Mouse (Mus musculus): Measurements from ENCODE around the gene AU021092. TPM values are rescaled to one million over a fixed set of nuclear protein-coding genes. Genes with fewer than 3 reads are reported as not detected.

The AU021092 gene
- polyA plus RNA-seq, 1 experiment = 21.7 TPM

GRCm38 (mm10) chr16:5254346-5255025, 32.4 kb upstream of the AU021092 start:
- TF ChIP-seq POLR2A (IDR thresholded peaks at IDR 0.05; ENCODE audit: control insufficient read depth, low read depth, low read length) (peak; percentile 66), CTCF (IDR thresholded peaks at IDR 0.05; ENCODE audit: control insufficient read depth, insufficient read depth, insufficient replicate concordance, low read depth, low read length) (peak; percentile 99)
- H3K4me1 ChIP-seq (ENCODE audit: control insufficient read depth, insufficient read depth, low read length) = peaks cover 11% of the 10 kb centered on the region
- peak overlapping the region; percentile 96 for H3K4me3 ChIP-seq (ENCODE audit: control insufficient read depth, low read depth, low read length)
- H3K27me3 ChIP-seq (ENCODE audit: control insufficient read depth, insufficient read depth, low read length) = no peaks in the 10 kb centered on the region
- H3K27ac ChIP-seq (ENCODE audit: control insufficient read depth, insufficient read depth, low read depth, low read length) = peak overlapping the region; percentile 62; the same call in 1 of the 2 replicates
- H3K36me3 ChIP-seq (ENCODE audit: control insufficient read depth, insufficient read depth, low read length) = peaks cover 5% of the 10 kb centered on the region

GRCm38 (mm10) chr16:5252260-5252659, 30.2 kb upstream of the AU021092 start:
- H3K36me3 ChIP-seq (ENCODE audit: control insufficient read depth, insufficient read depth, low read length) = peaks cover 12% of the 10 kb centered on the region
- TF ChIP-seq CTCF (IDR thresholded peaks at IDR 0.05; ENCODE audit: control insufficient read depth, insufficient read depth, insufficient replicate concordance, low read depth, low read length) (no peak), POLR2A (IDR thresholded peaks at IDR 0.05; ENCODE audit: control insufficient read depth, low read depth, low read length) (no peak)

GRCm38 (mm10) chr16:5250891-5251290, 28.8 kb upstream of the AU021092 start:
- H3K27me3 ChIP-seq (ENCODE audit: control insufficient read depth, insufficient read depth, low read length) = no peaks in the 10 kb centered on the region
- TF ChIP-seq POLR2A (IDR thresholded peaks at IDR 0.05; ENCODE audit: control insufficient read depth, low read depth, low read length) (no peak), CTCF (IDR thresholded peaks at IDR 0.05; ENCODE audit: control insufficient read depth, insufficient read depth, insufficient replicate concordance, low read depth, low read length) (no peak)
- H3K4me3 ChIP-seq (ENCODE audit: control insufficient read depth, low read depth, low read length) = no peak overlapping the region
- peaks cover 12% of the 10 kb centered on the region for H3K36me3 ChIP-seq (ENCODE audit: control insufficient read depth, insufficient read depth, low read length)
- H3K4me1 ChIP-seq (ENCODE audit: control insufficient read depth, insufficient read depth, low read length) = peaks cover 8% of the 10 kb centered on the region
- H3K27ac ChIP-seq (ENCODE audit: control insufficient read depth, insufficient read depth, low read depth, low read length) = no peak overlapping the region

More at GRCm38 (mm10) chr16:5252260-5252659, 30.2 kb upstream of the AU021092 start:
- H3K4me1 ChIP-seq (ENCODE audit: control insufficient read depth, insufficient read depth, low read length) = peaks cover 11% of the 10 kb centered on the region
- H3K27ac ChIP-seq (ENCODE audit: control insufficient read depth, insufficient read depth, low read depth, low read length) = no peak overlapping the region
- H3K27me3 ChIP-seq (ENCODE audit: control insufficient read depth, insufficient read depth, low read length) = no peaks in the 10 kb centered on the region
- no peak overlapping the region for H3K4me3 ChIP-seq (ENCODE audit: control insufficient read depth, low read depth, low read length)

GRCm38 (mm10) chr16:5244411-5244810, 22.3 kb upstream of the AU021092 start:
- Histone ChIP-seq H3K4me1 (ENCODE audit: control insufficient read depth, insufficient read depth, low read length) (no peaks in the 10 kb centered on the region), H3K27ac (ENCODE audit: control insufficient read depth, insufficient read depth, low read depth, low read length) (no peak overlapping the region), H3K27me3 (ENCODE audit: control insufficient read depth, insufficient read depth, low read length) (no peaks in the 10 kb centered on the region), H3K4me3 (ENCODE audit: control insufficient read depth, low read depth, low read length) (no peak overlapping the region), H3K36me3 (ENCODE audit: control insufficient read depth, insufficient read depth, low read length) (peaks cover 7% of the 10 kb centered on the region)
- TF ChIP-seq CTCF (IDR thresholded peaks at IDR 0.05; ENCODE audit: control insufficient read depth, insufficient read depth, insufficient replicate concordance, low read depth, low read length) (peak; percentile 73), POLR2A (IDR thresholded peaks at IDR 0.05; ENCODE audit: control insufficient read depth, low read depth, low read length) (no peak)

GRCm38 (mm10) chr16:5242882-5243281, 20.8 kb upstream of the AU021092 start:
- Histone ChIP-seq H3K4me3 (ENCODE audit: control insufficient read depth, low read depth, low read length) (no peak overlapping the region), H3K27me3 (ENCODE audit: control insufficient read depth, insufficient read depth, low read length) (no peaks in the 10 kb centered on the region), H3K4me1 (ENCODE audit: control insufficient read depth, insufficient read depth, low read length) (no peaks in the 10 kb centered on the region), H3K36me3 (ENCODE audit: control insufficient read depth, insufficient read depth, low read length) (peaks cover 1% of the 10 kb centered on the region), H3K27ac (ENCODE audit: control insufficient read depth, insufficient read depth, low read depth, low read length) (no peak overlapping the region)
- TF ChIP-seq POLR2A (IDR thresholded peaks at IDR 0.05; ENCODE audit: control insufficient read depth, low read depth, low read length) (no peak), CTCF (IDR thresholded peaks at IDR 0.05; ENCODE audit: control insufficient read depth, insufficient read depth, insufficient replicate concordance, low read depth, low read length) (no peak)

GRCm38 (mm10) chr16:5242355-5242754, 20.3 kb upstream of the AU021092 start:
- Histone ChIP-seq H3K27me3 (ENCODE audit: control insufficient read depth, insufficient read depth, low read length) (no peaks in the 10 kb centered on the region), H3K4me1 (ENCODE audit: control insufficient read depth, insufficient read depth, low read length) (no peaks in the 10 kb centered on the region), H3K4me3 (ENCODE audit: control insufficient read depth, low read depth, low read length) (no peak overlapping the region), H3K27ac (ENCODE audit: control insufficient read depth, insufficient read depth, low read depth, low read length) (no peak overlapping the region), H3K36me3 (ENCODE audit: control insufficient read depth, insufficient read depth, low read length) (peaks cover 1% of the 10 kb centered on the region)
- TF ChIP-seq CTCF (IDR thresholded peaks at IDR 0.05; ENCODE audit: control insufficient read depth, insufficient read depth, insufficient replicate concordance, low read depth, low read length) (no peak), POLR2A (IDR thresholded peaks at IDR 0.05; ENCODE audit: control insufficient read depth, low read depth, low read length) (no peak)

GRCm38 (mm10) chr16:5233418-5234313, 11.6 kb upstream of the AU021092 start, which contains the start of gene Alg1:
Gene Alg1 (plus strand): TSS chr16:5233621.
- peak within 1 kb of the TSS; percentile 97 for H3K4me3 ChIP-seq (ENCODE audit: control insufficient read depth, low read depth, low read length)
- no peaks in the 10 kb centered on the region for H3K27me3 ChIP-seq (ENCODE audit: control insufficient read depth, insufficient read depth, low read length)
- H3K36me3 ChIP-seq (ENCODE audit: control insufficient read depth, insufficient read depth, low read length) = no peaks in the 10 kb centered on the region
- peak within 1 kb of the TSS; percentile 85 for H3K27ac ChIP-seq (ENCODE audit: control insufficient read depth, insufficient read depth, low read depth, low read length)
- TF ChIP-seq POLR2A (IDR thresholded peaks at IDR 0.05; ENCODE audit: control insufficient read depth, low read depth, low read length) (peak; percentile 98), CTCF (IDR thresholded peaks at IDR 0.05; ENCODE audit: control insufficient read depth, insufficient read depth, insufficient replicate concordance, low read depth, low read length) (no peak)
- peaks cover 2% of the 10 kb centered on the region; the same call in 1 of the 2 replicates for H3K4me1 ChIP-seq (ENCODE audit: control insufficient read depth, insufficient read depth, low read length)
